Mouse (Mus musculus): Measurements from ENCODE around the gene Tmem104. TPM values are rescaled to one million over a fixed set of nuclear protein-coding genes. Genes with fewer than 3 reads are reported as not detected.

The Tmem104 gene
- polyA plus RNA-seq, 1 experiment: 15.5 TPM

- no peaks in the 10 kb centered on the region for H3K36me3 ChIP-seq (ENCODE audit: control insufficient read depth, insufficient read depth)
- H3ac ChIP-seq (ENCODE audit: control insufficient read depth, insufficient read length): no peak overlapping the region
- no peak for TF ChIP-seq POLR2A (IDR thresholded peaks at IDR 0.05; ENCODE audit: insufficient read length, low read depth)
- TF ChIP-seq MYOG (IDR thresholded peaks at IDR 0.05; ENCODE audit: control insufficient read depth in 1 of 3, insufficient read depth in 1 of 3, insufficient read length in 2 of 3, low read depth in 2 of 3): no peak
- TF ChIP-seq SRF (IDR thresholded peaks at IDR 0.05; ENCODE audit: control insufficient read depth, insufficient read length, low read depth): no peak
- TF ChIP-seq USF1 (IDR thresholded peaks at IDR 0.05; ENCODE audit: low read depth): no peak
- no peak for TF ChIP-seq REST (IDR thresholded peaks at IDR 0.05; ENCODE audit: insufficient read depth, insufficient read length)
- no peak for TF ChIP-seq CEBPB (IDR thresholded peaks at IDR 0.05; ENCODE audit: insufficient read depth, poor library complexity, severe bottlenecking)
- TF ChIP-seq TCF3 (IDR thresholded peaks at IDR 0.05; ENCODE audit: insufficient read length, low read depth): no peak
- no peak for TF ChIP-seq MAX (IDR thresholded peaks at IDR 0.05; ENCODE audit: low read depth)
- TF ChIP-seq MYOD1 (IDR thresholded peaks at IDR 0.05; ENCODE audit: control insufficient read depth in 1 of 3, insufficient read length in 2 of 3, low read depth in 2 of 3): no peak
- no peak for TF ChIP-seq TCF12 (IDR thresholded peaks at IDR 0.05; ENCODE audit: insufficient read depth, poor library complexity, severe bottlenecking)
- no peak for TF ChIP-seq E2F4 (IDR thresholded peaks at IDR 0.05; ENCODE audit: insufficient read depth)
- no peak for TF ChIP-seq POLR2AphosphoS2 (IDR thresholded peaks at IDR 0.05; ENCODE audit: insufficient read length, low read depth)
- H3K4me3 ChIP-seq: no peak overlapping the region
- H3K4me2 ChIP-seq (ENCODE audit: low read depth): no peak overlapping the region
- H3K79me2 ChIP-seq (ENCODE audit: control insufficient read depth, insufficient read depth): no peaks in the 10 kb centered on the region
- peaks cover 72% of the 10 kb centered on the region for H3K27me3 ChIP-seq (ENCODE audit: control insufficient read depth, insufficient read depth, insufficient read length)
Measured at GRCm38 (mm10) chr11:115250405-115251090, 63.3 kb downstream of the Tmem104 start.

GRCm38 (mm10) chr11:115251258-115251657, 64.0 kb downstream of the Tmem104 start:
- H3K27me3 ChIP-seq (ENCODE audit: control insufficient read depth, insufficient read depth, insufficient read length): peaks cover 79% of the 10 kb centered on the region
- no peaks in the 10 kb centered on the region for H3K36me3 ChIP-seq (ENCODE audit: control insufficient read depth, insufficient read depth)
- H3K79me2 ChIP-seq (ENCODE audit: control insufficient read depth, insufficient read depth): no peaks in the 10 kb centered on the region
- H3K4me2 ChIP-seq (ENCODE audit: low read depth): no peak overlapping the region
- TF ChIP-seq MAX (IDR thresholded peaks at IDR 0.05; ENCODE audit: low read depth): no peak
- TF ChIP-seq TCF3 (IDR thresholded peaks at IDR 0.05; ENCODE audit: insufficient read length, low read depth): no peak
- no peak for TF ChIP-seq POLR2A (IDR thresholded peaks at IDR 0.05; ENCODE audit: insufficient read length, low read depth)
- TF ChIP-seq E2F4 (IDR thresholded peaks at IDR 0.05; ENCODE audit: insufficient read depth): no peak
- no peak for TF ChIP-seq SRF (IDR thresholded peaks at IDR 0.05; ENCODE audit: control insufficient read depth, insufficient read length, low read depth)
- TF ChIP-seq MYOG (IDR thresholded peaks at IDR 0.05; ENCODE audit: control insufficient read depth in 1 of 3, insufficient read depth in 1 of 3, insufficient read length in 2 of 3, low read depth in 2 of 3): no peak
- TF ChIP-seq USF1 (IDR thresholded peaks at IDR 0.05; ENCODE audit: low read depth): no peak
- TF ChIP-seq POLR2AphosphoS2 (IDR thresholded peaks at IDR 0.05; ENCODE audit: insufficient read length, low read depth): no peak
- no peak for TF ChIP-seq MYOD1 (IDR thresholded peaks at IDR 0.05; ENCODE audit: control insufficient read depth in 1 of 3, insufficient read length in 2 of 3, low read depth in 2 of 3)
- TF ChIP-seq CEBPB (IDR thresholded peaks at IDR 0.05; ENCODE audit: insufficient read depth, poor library complexity, severe bottlenecking): no peak
- TF ChIP-seq TCF12 (IDR thresholded peaks at IDR 0.05; ENCODE audit: insufficient read depth, poor library complexity, severe bottlenecking): no peak
- no peak for TF ChIP-seq REST (IDR thresholded peaks at IDR 0.05; ENCODE audit: insufficient read depth, insufficient read length)
- no peak overlapping the region for H3K4me3 ChIP-seq
- no peak overlapping the region for H3ac ChIP-seq (ENCODE audit: control insufficient read depth, insufficient read length)

- Histone ChIP-seq H3K79me2 (ENCODE audit: control insufficient read depth, insufficient read depth) (no peaks in the 10 kb centered on the region), H3K27me3 (ENCODE audit: control insufficient read depth, insufficient read depth, insufficient read length) (peaks cover 69% of the 10 kb centered on the region), H3K4me2 (ENCODE audit: low read depth) (no peak overlapping the region), H3K4me3 (no peak overlapping the region), H3ac (ENCODE audit: control insufficient read depth, insufficient read length) (no peak overlapping the region), H3K36me3 (ENCODE audit: control insufficient read depth, insufficient read depth) (no peaks in the 10 kb centered on the region)
- TF ChIP-seq MAX (IDR thresholded peaks at IDR 0.05; ENCODE audit: low read depth): no peak
- no peak for TF ChIP-seq POLR2AphosphoS2 (IDR thresholded peaks at IDR 0.05; ENCODE audit: insufficient read length, low read depth)
- no peak for TF ChIP-seq MYOD1 (IDR thresholded peaks at IDR 0.05; ENCODE audit: control insufficient read depth in 1 of 3, insufficient read length in 2 of 3, low read depth in 2 of 3)
- no peak for TF ChIP-seq MYOG (IDR thresholded peaks at IDR 0.05; ENCODE audit: control insufficient read depth in 1 of 3, insufficient read depth in 1 of 3, insufficient read length in 2 of 3, low read depth in 2 of 3)
- no peak for TF ChIP-seq USF1 (IDR thresholded peaks at IDR 0.05; ENCODE audit: low read depth)
- TF ChIP-seq SRF (IDR thresholded peaks at IDR 0.05; ENCODE audit: control insufficient read depth, insufficient read length, low read depth): no peak
- TF ChIP-seq E2F4 (IDR thresholded peaks at IDR 0.05; ENCODE audit: insufficient read depth): no peak
- TF ChIP-seq REST (IDR thresholded peaks at IDR 0.05; ENCODE audit: insufficient read depth, insufficient read length): no peak
- no peak for TF ChIP-seq POLR2A (IDR thresholded peaks at IDR 0.05; ENCODE audit: insufficient read length, low read depth)
- no peak for TF ChIP-seq TCF12 (IDR thresholded peaks at IDR 0.05; ENCODE audit: insufficient read depth, poor library complexity, severe bottlenecking)
- TF ChIP-seq CEBPB (IDR thresholded peaks at IDR 0.05; ENCODE audit: insufficient read depth, poor library complexity, severe bottlenecking): no peak
- TF ChIP-seq TCF3 (IDR thresholded peaks at IDR 0.05; ENCODE audit: insufficient read length, low read depth): no peak
Measured at GRCm38 (mm10) chr11:115257775-115258510, 70.7 kb downstream of the Tmem104 start.

GRCm38 (mm10) chr11:115259134-115259533, 71.8 kb downstream of the Tmem104 start:
- no peaks in the 10 kb centered on the region for H3K36me3 ChIP-seq (ENCODE audit: control insufficient read depth, insufficient read depth)
- H3K4me2 ChIP-seq (ENCODE audit: low read depth): no peak overlapping the region
- H3K79me2 ChIP-seq (ENCODE audit: control insufficient read depth, insufficient read depth): no peaks in the 10 kb centered on the region
- no peak for TF ChIP-seq MYOG (IDR thresholded peaks at IDR 0.05; ENCODE audit: control insufficient read depth in 1 of 3, insufficient read depth in 1 of 3, insufficient read length in 2 of 3, low read depth in 2 of 3)
- TF ChIP-seq CEBPB (IDR thresholded peaks at IDR 0.05; ENCODE audit: insufficient read depth, poor library complexity, severe bottlenecking): no peak
- TF ChIP-seq TCF3 (IDR thresholded peaks at IDR 0.05; ENCODE audit: insufficient read length, low read depth): no peak
- no peak for TF ChIP-seq MYOD1 (IDR thresholded peaks at IDR 0.05; ENCODE audit: control insufficient read depth in 1 of 3, insufficient read length in 2 of 3, low read depth in 2 of 3)
- TF ChIP-seq SRF (IDR thresholded peaks at IDR 0.05; ENCODE audit: control insufficient read depth, insufficient read length, low read depth): no peak
- no peak for TF ChIP-seq POLR2AphosphoS2 (IDR thresholded peaks at IDR 0.05; ENCODE audit: insufficient read length, low read depth)
- no peak for TF ChIP-seq E2F4 (IDR thresholded peaks at IDR 0.05; ENCODE audit: insufficient read depth)
- TF ChIP-seq TCF12 (IDR thresholded peaks at IDR 0.05; ENCODE audit: insufficient read depth, poor library complexity, severe bottlenecking): no peak
- H3K4me3 ChIP-seq: no peak overlapping the region
- H3K27me3 ChIP-seq (ENCODE audit: control insufficient read depth, insufficient read depth, insufficient read length): peaks cover 67% of the 10 kb centered on the region
- H3ac ChIP-seq (ENCODE audit: control insufficient read depth, insufficient read length): no peak overlapping the region

All from myocyte (in vitro differentiated cells).